In genomic region chr1:93769901-93770300, GRCm38 (mm10) we compare ENCODE assay signal across 22 mouse cellular contexts.
"Had no signal": no experiment of that assay in that cellular context is flagged by ENCODE, and none has a peak within 500 bp of the region (broad histone marks: within the 10 kb centered on the region; RNA-seq: fewer than 3 reads in every experiment).

No protein-coding gene starts in this region.

- H3K4me2 ChIP-seq: kidney, embryonic 15.5 days; limb, embryonic 12.5 days; limb, embryonic 15.5 days; liver, embryonic 11.5 days; midbrain, embryonic 11.5 days; neural tube, embryonic 12.5 days; neural tube, embryonic 15.5 days had no signal

- H3K9ac ChIP-seq: kidney, embryonic 15.5 days; limb, embryonic 12.5 days; limb, embryonic 15.5 days; liver, embryonic 14.5 days; liver, postnatal 0 days; neural tube, embryonic 12.5 days; neural tube, embryonic 15.5 days had no signal

- DNase-seq: kidney, adult 11 months; kidney, adult 8-10 months; kidney, postnatal 10 days; kidney, postnatal 36 days; layer of hippocampus, postnatal 36 days; left cerebral cortex, postnatal 4 days; liver, postnatal 0 days; midbrain, embryonic 14.5 days; right cerebral cortex, adult 18-20 months; right cerebral cortex, postnatal 14 days; right cerebral cortex, postnatal 4 days; thymus, adult 2 months; thymus, postnatal 14 days had no signal

- ATAC-seq: liver, postnatal 0 days had no signal

- H3K9me3 ChIP-seq: kidney, embryonic 15.5 days; limb, embryonic 12.5 days; limb, embryonic 15.5 days; neural tube, embryonic 12.5 days; neural tube, embryonic 15.5 days had no signal

- H3K27me3 ChIP-seq: kidney, embryonic 15.5 days; limb, embryonic 12.5 days; limb, embryonic 15.5 days; neural tube, embryonic 12.5 days; neural tube, embryonic 15.5 days had no signal

- H3K4me3 ChIP-seq: kidney, embryonic 15.5 days; limb, embryonic 12.5 days; limb, embryonic 15.5 days; neural tube, embryonic 12.5 days; neural tube, embryonic 15.5 days had no signal

- H3K27ac ChIP-seq: kidney, embryonic 15.5 days; limb, embryonic 12.5 days; limb, embryonic 15.5 days; liver, embryonic 14.5 days; neural tube, embryonic 12.5 days; neural tube, embryonic 15.5 days; stomach, postnatal 0 days had no signal

- H3K4me1 ChIP-seq: kidney, embryonic 15.5 days; limb, embryonic 12.5 days; limb, embryonic 15.5 days; neural tube, embryonic 12.5 days; neural tube, embryonic 15.5 days had no signal
